Mouse (Mus musculus) brown adipose tissue, adult 24 weeks (tissue): ENCODE measurements around the gene Pld6. TPM values are rescaled to one million over a fixed set of nuclear protein-coding genes. Genes with fewer than 3 reads are reported as not detected.

ENCODE experiments used
- H3K27ac ChIP-seq: fragments of 200-500 bp; replicated peaks from 2 replicates; pipeline ENCODE4 v1.5.1; 2012; ENCODE audit warnings: low read depth, mild to moderate bottlenecking, low read length
- H3K4me1 ChIP-seq: fragments of 200-500 bp; 2 replicates; pipeline ENCODE4 v1.6.1; 2012; ENCODE audit warnings: low read length, mixed read lengths; ENCODE audit not compliant: control insufficient read depth, insufficient read depth, insufficient read length
- H3K4me3 ChIP-seq: fragments of 200-500 bp; 2 replicates; pipeline ENCODE4 v1.5.1; 2012; ENCODE audit warnings: low read depth, mild to moderate bottlenecking, low read length, moderate library complexity; ENCODE audit not compliant: insufficient read depth
- polyA plus RNA-seq: library from polyadenylated mRNA; stranded (reverse); fragments of >200 nt; gene quantifications from 2 replicates; pipeline ENCODE4 v1.2.4, GENCODE M21; 2012; ENCODE audit not compliant: missing spikeins, insufficient read depth, insufficient read length

Gene Pld6
- 1.3 and 3.8 TPM in 2 replicates for polyA plus RNA-seq

- H3K4me1 ChIP-seq, result no peaks in the 10 kb centered on the region; the same call in 1 of the 2 replicates
Observed at GRCm38 (mm10) chr11:59787199-59787781, at the start of gene Pld6. Gene Pld6 (minus strand): TSS chr11:59787645.

GRCm38 (mm10) chr11:59821625-59822024, 34.2 kb upstream of the Pld6 start:
- Histone ChIP-seq H3K4me1 (no peaks in the 10 kb centered on the region), H3K4me3 (no peak overlapping the region), H3K27ac (no peak overlapping the region)

More at GRCm38 (mm10) chr11:59787199-59787781, at the start of gene Pld6:
- no peak within 1 kb of the TSS for H3K27ac ChIP-seq
- H3K4me3 ChIP-seq, result peak within 1 kb of the TSS; percentile 59

GRCm38 (mm10) chr11:59817916-59818315, 30.5 kb upstream of the Pld6 start:
- H3K27ac ChIP-seq, result no peak overlapping the region
- no peak overlapping the region for H3K4me3 ChIP-seq
- no peaks in the 10 kb centered on the region for H3K4me1 ChIP-seq

GRCm38 (mm10) chr11:59815482-59816065, 28.1 kb upstream of the Pld6 start:
- no peaks in the 10 kb centered on the region; the same call in 1 of the 2 replicates for H3K4me1 ChIP-seq
- no peak overlapping the region for H3K27ac ChIP-seq
- H3K4me3 ChIP-seq, result no peak overlapping the region

- no peaks in the 10 kb centered on the region; the same call in 1 of the 2 replicates for H3K4me1 ChIP-seq
- peak overlapping the region; percentile 41; the same call in 1 of the 2 replicates for H3K27ac ChIP-seq
- H3K4me3 ChIP-seq, result no peak overlapping the region
Observed at GRCm38 (mm10) chr11:59814936-59815335, 27.5 kb upstream of the Pld6 start.

- no peaks in the 10 kb centered on the region; the same call in 1 of the 2 replicates for H3K4me1 ChIP-seq
- H3K4me3 ChIP-seq, result no peak overlapping the region
- peak overlapping the region; percentile 64; the same call in 1 of the 2 replicates for H3K27ac ChIP-seq
Observed at GRCm38 (mm10) chr11:59814311-59814710, 26.9 kb upstream of the Pld6 start.

GRCm38 (mm10) chr11:59813276-59813675, 25.8 kb upstream of the Pld6 start:
- H3K4me1 ChIP-seq, result peaks cover 5% of the 10 kb centered on the region
- H3K4me3 ChIP-seq, result no peak overlapping the region
- H3K27ac ChIP-seq, result peak overlapping the region; percentile 67

GRCm38 (mm10) chr11:59811211-59811610, 23.8 kb upstream of the Pld6 start:
- H3K27ac ChIP-seq, result 0 out of 2 replicates have a peak overlapping the region, but pooled peaks have one; percentile 9

GRCm38 (mm10) chr11:59810480-59811158, 23.2 kb upstream of the Pld6 start:
- Histone ChIP-seq H3K4me3 (peak overlapping the region; percentile 85), H3K4me1 (peaks cover 5% of the 10 kb centered on the region), H3K27ac (peak overlapping the region; percentile 51)

More at GRCm38 (mm10) chr11:59811211-59811610, 23.8 kb upstream of the Pld6 start:
- Histone ChIP-seq H3K4me1 (peaks cover 5% of the 10 kb centered on the region), H3K4me3 (no peak overlapping the region)

GRCm38 (mm10) chr11:59809670-59810474, 22.4 kb upstream of the Pld6 start, which contains the start of gene Flcn:
Gene Flcn (minus strand): TSS chr11:59810016.
- H3K4me1 ChIP-seq, result peaks cover 5% of the 10 kb centered on the region
- H3K27ac ChIP-seq, result peak within 1 kb of the TSS; percentile 100
- peak within 1 kb of the TSS; percentile 85 for H3K4me3 ChIP-seq

- peak overlapping the region; percentile 100 for H3K27ac ChIP-seq
- H3K4me1 ChIP-seq, result peaks cover 5% of the 10 kb centered on the region
- H3K4me3 ChIP-seq, result peak overlapping the region; percentile 85
Observed at GRCm38 (mm10) chr11:59809071-59809669, 21.7 kb upstream of the Pld6 start.

- Histone ChIP-seq H3K4me3 (peak overlapping the region; percentile 85), H3K4me1 (peaks cover 5% of the 10 kb centered on the region), H3K27ac (peak overlapping the region; percentile 100)
Observed at GRCm38 (mm10) chr11:59808170-59808960, 20.9 kb upstream of the Pld6 start.

GRCm38 (mm10) chr11:59805656-59806055, 18.2 kb upstream of the Pld6 start:
- H3K4me3 ChIP-seq, result no peak overlapping the region
- peaks cover 5% of the 10 kb centered on the region for H3K4me1 ChIP-seq
- no peak overlapping the region for H3K27ac ChIP-seq

- H3K4me1 ChIP-seq, result peaks cover 5% of the 10 kb centered on the region
- no peak overlapping the region for H3K4me3 ChIP-seq
- no peak overlapping the region for H3K27ac ChIP-seq
Observed at GRCm38 (mm10) chr11:59805256-59805655, 17.8 kb upstream of the Pld6 start.
